Mouse (Mus musculus): ENCODE measurements around the gene Ucp2. TPM values are rescaled to one million over a fixed set of nuclear protein-coding genes. Genes with fewer than 3 reads are reported as not detected.
"Not testable (repeated sequence)": the region's sequence is repeated elsewhere in the genome, so short reads cannot be mapped to it uniquely, and the experiment has no call there.

Gene Ucp2
- polyA plus RNA-seq, 1 experiment from 2014 or later, result 934 TPM

DNA sequence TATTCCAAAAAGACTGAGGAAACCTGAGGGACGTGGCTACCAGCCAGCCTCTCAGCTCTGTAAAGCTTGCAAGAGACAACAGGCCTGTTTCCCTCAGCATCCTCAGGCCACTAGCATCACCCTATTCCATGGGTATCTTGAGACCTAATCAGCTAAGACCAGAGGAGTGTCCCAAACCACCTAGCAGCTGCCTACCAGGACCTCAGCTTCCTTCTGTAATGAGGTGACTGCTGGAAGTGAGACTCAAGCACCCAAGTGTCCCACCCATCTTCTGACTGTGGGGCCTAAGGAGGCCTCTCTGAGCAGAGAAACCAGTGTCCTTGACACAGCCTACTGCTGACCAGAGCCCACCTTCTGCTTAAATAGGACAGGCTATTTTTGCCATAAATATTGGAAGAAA lies 23.6 kb upstream of the Ucp2 start:
- WGBS (ENCODE audit: missing documents), result 100% methylated on average over 1 of the region's 1 CpGs
- H3K36me3 ChIP-seq (ENCODE audit: inconsistent target), result peaks cover 13% of the 10 kb centered on the region; the same call in 1 of the 2 replicates
- no peak overlapping the region for H3K4me3 ChIP-seq (ENCODE audit: inconsistent target)
- no peaks in the 10 kb centered on the region for H3K79me2 ChIP-seq (ENCODE audit: inconsistent target)
- H3K27ac ChIP-seq, result no peak overlapping the region

- 96% methylated on average over 11 of the region's 11 CpGs for WGBS (ENCODE audit: missing documents)
- Histone ChIP-seq H3K27ac (no peak overlapping the region), H3K36me3 (ENCODE audit: inconsistent target) (peaks cover 13% of the 10 kb centered on the region; the same call in 1 of the 2 replicates), H3K4me3 (ENCODE audit: inconsistent target) (no peak overlapping the region), H3K79me2 (ENCODE audit: inconsistent target) (no peaks in the 10 kb centered on the region)
Measured at GRCm38 (mm10) chr7:100470796-100471406, 22.2 kb upstream of the Ucp2 start.

DNA sequence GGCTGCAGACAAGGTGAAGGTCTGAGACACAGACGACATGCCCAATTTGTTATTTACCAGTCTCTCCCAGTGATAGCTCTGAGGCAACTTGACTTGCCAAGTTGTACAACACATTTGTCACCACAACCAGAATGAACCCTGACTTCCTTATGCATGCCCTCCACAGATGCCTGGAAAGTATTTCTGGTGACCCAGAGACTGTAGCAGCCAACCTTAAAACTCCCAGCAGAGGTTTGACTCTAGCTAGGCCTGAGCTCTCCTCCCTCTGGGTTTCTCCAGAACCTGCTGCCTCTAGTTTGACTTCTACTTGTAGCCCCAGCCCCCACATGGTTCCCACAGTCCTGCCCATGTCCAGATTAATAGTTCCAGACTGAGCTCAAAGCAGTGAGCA lies 21.7 kb upstream of the Ucp2 start:
- 100% methylated on average over 1 of the region's 1 CpGs for WGBS (ENCODE audit: missing documents)
- H3K4me3 ChIP-seq (ENCODE audit: inconsistent target), result no peak overlapping the region
- H3K79me2 ChIP-seq (ENCODE audit: inconsistent target), result no peaks in the 10 kb centered on the region
- no peak overlapping the region for H3K27ac ChIP-seq
- H3K36me3 ChIP-seq (ENCODE audit: inconsistent target), result peaks cover 13% of the 10 kb centered on the region; the same call in 1 of the 2 replicates

- H3K36me3 ChIP-seq (ENCODE audit: inconsistent target), result peaks cover 13% of the 10 kb centered on the region; the same call in 1 of the 2 replicates
- H3K79me2 ChIP-seq (ENCODE audit: inconsistent target), result no peaks in the 10 kb centered on the region
- whole genome bisulfite sequencing (ENCODE audit: missing documents), result 92% methylated on average over 4 of the region's 6 CpGs
- H3K4me3 ChIP-seq (ENCODE audit: inconsistent target), result no peak within 1 kb of the TSS
- no peak within 1 kb of the TSS for H3K27ac ChIP-seq
Measured at GRCm38 (mm10) chr7:100472777-100473176, 20.4 kb upstream of the Ucp2 start, which contains the start of gene Ucp3. TSS of gene Ucp3 (plus strand) at chr7:100472990.

GRCm38 (mm10) chr7:100473846-100474454 lies 19.2 kb upstream of the Ucp2 start:
- Histone ChIP-seq H3K4me3 (ENCODE audit: inconsistent target) (no peak overlapping the region), H3K79me2 (ENCODE audit: inconsistent target) (no peaks in the 10 kb centered on the region), H3K36me3 (ENCODE audit: inconsistent target) (peaks cover 13% of the 10 kb centered on the region; the same call in 1 of the 2 replicates), H3K27ac (no peak overlapping the region)
- WGBS (ENCODE audit: missing documents), result 85% methylated on average over 6 of the region's 9 CpGs

GRCm38 (mm10) chr7:100474680-100475079 lies 18.5 kb upstream of the Ucp2 start:
- Histone ChIP-seq H3K79me2 (ENCODE audit: inconsistent target) (no peaks in the 10 kb centered on the region), H3K36me3 (ENCODE audit: inconsistent target) (peaks cover 8% of the 10 kb centered on the region; the same call in 1 of the 2 replicates), H3K4me3 (ENCODE audit: inconsistent target) (no peak overlapping the region), H3K27ac (no peak overlapping the region)
- 57% methylated on average over 1 of the region's 1 CpGs for WGBS (ENCODE audit: missing documents)

GRCm38 (mm10) chr7:100479100-100479822 lies 13.9 kb upstream of the Ucp2 start:
- WGBS (ENCODE audit: missing documents), result 95% methylated on average over 20 of the region's 20 CpGs
- Histone ChIP-seq H3K36me3 (ENCODE audit: inconsistent target) (no peaks in the 10 kb centered on the region), H3K27ac (no peak overlapping the region), H3K79me2 (ENCODE audit: inconsistent target) (no peaks in the 10 kb centered on the region), H3K4me3 (ENCODE audit: inconsistent target) (no peak overlapping the region)

- WGBS (ENCODE audit: missing documents), result 77% methylated on average over 15 of the region's 15 CpGs
- no peaks in the 10 kb centered on the region for H3K79me2 ChIP-seq (ENCODE audit: inconsistent target)
- H3K4me3 ChIP-seq (ENCODE audit: inconsistent target), result no peak overlapping the region
- H3K27ac ChIP-seq, result no peak overlapping the region
- no peaks in the 10 kb centered on the region for H3K36me3 ChIP-seq (ENCODE audit: inconsistent target)
Measured at GRCm38 (mm10) chr7:100479823-100480164, 13.3 kb upstream of the Ucp2 start.

GRCm38 (mm10) chr7:100480175-100480574 lies 13.0 kb upstream of the Ucp2 start:
- 92% methylated on average over 15 of the region's 17 CpGs for WGBS (ENCODE audit: missing documents)
- Histone ChIP-seq H3K4me3 (ENCODE audit: inconsistent target) (no peak overlapping the region), H3K36me3 (ENCODE audit: inconsistent target) (no peaks in the 10 kb centered on the region), H3K27ac (no peak overlapping the region), H3K79me2 (ENCODE audit: inconsistent target) (no peaks in the 10 kb centered on the region)

DNA sequence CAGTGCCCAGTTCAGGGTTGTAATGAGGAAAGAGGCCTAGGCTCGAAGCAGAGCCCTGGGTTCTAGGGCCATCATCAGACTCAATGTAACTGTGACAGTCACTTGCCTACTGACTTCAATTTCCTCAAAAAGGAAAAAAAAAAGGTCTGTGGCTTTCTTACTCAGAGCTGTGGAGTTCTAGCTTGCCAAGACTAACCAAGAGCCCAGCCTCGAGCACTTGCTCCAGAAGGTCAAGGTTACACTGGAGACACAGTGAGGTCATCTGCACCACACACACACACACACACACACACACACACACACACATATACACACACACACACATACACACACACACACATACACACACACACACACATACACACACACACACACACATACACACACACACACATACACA lies 11.1 kb upstream of the Ucp2 start:
- H3K36me3 ChIP-seq (ENCODE audit: inconsistent target); H3K27ac ChIP-seq; H3K4me3 ChIP-seq (ENCODE audit: inconsistent target); H3K79me2 ChIP-seq (ENCODE audit: inconsistent target): not testable (repeated sequence)
- 50% methylated on average over 1 of the region's 2 CpGs for WGBS (ENCODE audit: missing documents)

GRCm38 (mm10) chr7:100484493-100484892 lies 8.6 kb upstream of the Ucp2 start:
- WGBS (ENCODE audit: missing documents), result 13% methylated on average over 5 of the region's 5 CpGs
- no peak overlapping the region for H3K27ac ChIP-seq

GRCm38 (mm10) chr7:100487301-100487700 lies 5.8 kb upstream of the Ucp2 start:
- WGBS (ENCODE audit: missing documents), result 47% methylated on average over 2 of the region's 2 CpGs
- Histone ChIP-seq H3K4me3 (ENCODE audit: inconsistent target) (no peak overlapping the region), H3K36me3 (ENCODE audit: inconsistent target) (no peaks in the 10 kb centered on the region), H3K27ac (no peak overlapping the region), H3K79me2 (ENCODE audit: inconsistent target) (no peaks in the 10 kb centered on the region)

More at GRCm38 (mm10) chr7:100484493-100484892, 8.6 kb upstream of the Ucp2 start:
- Histone ChIP-seq H3K36me3 (ENCODE audit: inconsistent target) (no peaks in the 10 kb centered on the region), H3K79me2 (ENCODE audit: inconsistent target) (no peaks in the 10 kb centered on the region), H3K4me3 (ENCODE audit: inconsistent target) (no peak overlapping the region)

GRCm38 (mm10) chr7:100488474-100489048 lies 4.6 kb upstream of the Ucp2 start:
- Histone ChIP-seq H3K36me3 (ENCODE audit: inconsistent target) (no peaks in the 10 kb centered on the region), H3K79me2 (ENCODE audit: inconsistent target) (peaks cover 4% of the 10 kb centered on the region)
- 86% methylated on average over 10 of the region's 10 CpGs for WGBS (ENCODE audit: missing documents)

GRCm38 (mm10) chr7:100492391-100493116 lies 583 bp upstream of the Ucp2 start:
- Histone ChIP-seq H3K4me3 (ENCODE audit: inconsistent target) (peak overlapping the region; percentile 95), H3K27ac (peak overlapping the region; percentile 93; the same call in 1 of the 2 replicates), H3K79me2 (ENCODE audit: inconsistent target) (peaks cover 42% of the 10 kb centered on the region), H3K36me3 (ENCODE audit: inconsistent target) (peaks cover 12% of the 10 kb centered on the region)
- 9% methylated on average over 32 of the region's 36 CpGs for WGBS (ENCODE audit: missing documents)

More at GRCm38 (mm10) chr7:100488474-100489048, 4.6 kb upstream of the Ucp2 start:
- H3K4me3 ChIP-seq (ENCODE audit: inconsistent target), result no peak overlapping the region
- no peak overlapping the region for H3K27ac ChIP-seq
